Mouse (Mus musculus) heart, adult 2 months (tissue): ENCODE data around the gene Cpxm2.

Experiments
- CTCF ChIP-seq: fragments of 200-600 bp; IDR thresholded peaks from 2 replicates; pipeline ENCODE4 v1.8.1; 2022; ENCODE audit warnings: antibody characterized with exemption, mild to moderate bottlenecking, moderate library complexity
- POLR2A ChIP-seq: fragments of 200-500 bp; IDR thresholded peaks from 2 replicates; pipeline ENCODE4 v1.6.1; 2011; ENCODE audit warnings: mild to moderate bottlenecking, low read depth, low read length, control low read depth; ENCODE audit not compliant: insufficient read depth

GRCm38 (mm10) chr7:132183892-132184404 is 29.4 kb upstream of the Cpxm2 start:
- TF ChIP-seq POLR2A (no peak), CTCF (no peak)
